Mouse (Mus musculus) right cerebral cortex, postnatal 4 days (tissue): ENCODE results near the gene Rgs8.

Source experiments
- DNase-seq: peaks from one replicate; pipeline ENCODE4 v3.0.0-alpha.2; 2022

Gene Rgs8

DNA sequence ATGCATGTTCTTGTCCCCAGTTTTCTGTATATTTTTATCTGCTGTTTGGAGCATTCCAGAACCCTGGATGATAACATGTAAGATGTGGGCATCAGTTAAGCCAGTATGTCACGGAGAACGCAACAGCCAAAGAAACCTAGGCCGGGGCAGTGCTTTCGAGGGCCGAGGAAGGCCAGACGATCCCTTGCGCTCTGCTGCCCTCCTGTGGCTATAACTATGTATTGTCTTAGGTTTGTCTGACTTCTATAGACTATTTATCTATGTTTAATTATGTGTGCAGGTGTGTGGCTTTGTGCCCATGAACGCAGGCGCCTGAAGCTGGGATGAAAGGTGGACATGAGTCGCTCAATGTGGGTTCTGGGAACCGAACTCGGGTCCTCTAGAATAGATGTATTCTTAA is 93.9 kb downstream of the Rgs8 start:
- DNase-seq = peak; percentile 74

DNA sequence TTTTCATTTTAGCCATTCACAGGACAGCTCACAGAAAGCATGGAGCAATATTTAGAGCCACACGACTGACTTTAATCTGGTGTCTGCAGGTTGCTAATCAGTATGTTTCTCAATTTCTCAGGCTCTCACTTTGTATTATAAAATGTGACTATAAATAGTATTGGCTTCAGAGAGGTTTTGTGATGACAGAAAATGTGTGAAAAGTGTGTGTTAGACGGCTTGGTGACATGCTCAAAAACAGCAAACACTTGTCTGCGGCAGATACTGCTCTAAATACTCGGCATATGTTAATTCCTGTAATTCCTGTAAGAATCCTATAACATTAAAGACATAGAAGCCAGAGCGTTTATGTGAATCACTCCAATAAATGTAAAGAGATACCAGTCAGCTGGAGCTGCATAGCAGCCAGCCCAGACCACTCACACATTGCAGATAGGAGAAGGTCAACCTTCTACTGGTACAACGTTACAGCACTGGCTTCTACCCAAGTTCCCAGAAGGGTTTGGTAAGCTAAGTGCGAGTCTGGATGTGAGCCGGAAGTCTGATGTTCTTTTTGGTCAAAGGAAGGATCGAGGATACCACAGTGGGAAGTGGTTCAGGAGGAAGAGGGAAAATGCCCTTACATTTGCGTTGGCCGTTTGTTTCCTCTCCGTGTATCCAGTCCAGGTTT is 95.2 kb downstream of the Rgs8 start:
- DNase-seq = no peak

DNA sequence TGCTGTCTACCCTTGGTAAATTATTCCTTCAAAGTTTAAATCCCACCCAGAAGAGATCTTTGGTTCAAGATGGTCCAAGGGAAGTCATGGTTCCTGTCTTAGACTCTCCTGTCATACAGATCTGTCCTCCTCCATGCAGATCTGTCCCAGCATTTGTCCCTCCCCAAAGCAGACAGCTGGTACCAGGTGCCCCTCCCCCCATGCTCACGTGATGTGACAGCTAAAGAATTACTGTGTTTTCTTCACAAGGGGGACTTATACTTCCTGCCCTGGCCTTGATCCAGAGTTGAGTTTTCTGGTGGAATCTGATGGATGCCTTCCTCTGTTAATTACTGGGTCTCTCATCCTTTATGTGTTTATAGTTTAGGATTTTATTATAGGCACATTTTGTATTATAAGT is 95.7 kb downstream of the Rgs8 start:
- DNase-seq = peak; percentile 46

DNA sequence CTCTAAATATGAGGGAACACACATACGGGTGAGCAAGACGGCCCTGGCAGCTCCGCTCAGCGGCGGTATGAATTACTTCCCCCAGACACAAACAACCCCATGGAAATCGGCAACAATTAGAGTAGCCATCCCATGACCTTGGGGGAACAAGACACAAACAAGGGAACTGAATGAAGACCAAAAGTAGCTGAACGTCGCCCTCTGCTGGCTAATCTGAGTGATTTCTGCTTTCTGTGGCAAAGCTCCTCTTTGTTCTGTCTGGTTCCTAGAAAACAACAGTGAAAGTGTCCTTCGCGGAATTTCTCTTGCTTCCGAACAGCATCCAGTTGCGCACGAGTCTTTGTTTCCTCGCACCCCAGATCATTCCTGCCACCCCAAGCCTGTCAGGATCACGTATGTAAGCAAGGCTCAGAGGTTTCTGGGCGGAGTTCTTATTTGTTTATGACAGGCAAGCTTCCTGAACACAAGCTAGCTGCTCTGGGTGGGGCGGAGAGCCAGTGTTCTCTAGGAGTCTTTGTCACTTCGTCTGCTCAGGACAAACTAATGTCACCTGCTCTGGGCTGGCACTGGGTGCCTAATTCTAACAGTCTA is 96.5 kb downstream of the Rgs8 start, which contains the start of gene Rnasel:
Gene Rnasel (plus strand): TSS at position 216 of the 591 bp plus-strand sequence.
- DNase-seq = peak; percentile 73
